1 mouse cellular context compared by ENCODE assay signal in genomic region chr9:44127351-44127801, GRCm38 (mm10).
TF ChIP-seq lines count a peak whose summit lies in the region.

No protein-coding gene starts in this region.

TF ChIP-seq in MEL, 35 proteins besides CTCF, POLR2A, EP300 and RAD21:
- TF ChIP-seq ZNF384 (IDR thresholded peaks at IDR 0.05; ENCODE audit: low read depth, low read length) (0 out of 2 replicates have a peak, but pooled peaks have one; percentile 42), MAFK (IDR thresholded peaks at IDR 0.05; ENCODE audit: borderline replicate concordance, low read depth, low read length) (no peak), NRF1 (IDR thresholded peaks at IDR 0.05; ENCODE audit: insufficient read depth, low read depth, low read length, poor library complexity, severe bottlenecking) (no peak)
